Mouse (Mus musculus) liver, embryonic 16.5 days (tissue): Measurements from ENCODE around the gene Vps29. TPM values are rescaled to one million over a fixed set of nuclear protein-coding genes. Genes with fewer than 3 reads are reported as not detected.

Source experiments
- ATAC-seq: fragments of 200-750 bp; cut with Nextera tagmentation; 2 replicates; pipeline ENCODE4 v1.8.0; 2017; ENCODE audit warnings: low read depth, mild to moderate bottlenecking, moderate number of reproducible peaks, moderate library complexity
- H3K27ac ChIP-seq: fragments of 300-500 bp; sonication (generic); 2 replicates; pipeline ENCODE4 v1.5.1; 2014; ENCODE audit warnings: mild to moderate bottlenecking, low read length
- H3K27me3 ChIP-seq: fragments of 300-500 bp; sonication (generic); 2 replicates; pipeline ENCODE4 v1.6.1; 2014; ENCODE audit warnings: low read depth, low read length, mixed read lengths; ENCODE audit not compliant: control insufficient read depth, insufficient read depth
- H3K36me3 ChIP-seq: fragments of 300-500 bp; sonication (generic); 2 replicates; pipeline ENCODE4 v1.6.1; 2014; ENCODE audit warnings: mild to moderate bottlenecking; ENCODE audit not compliant: control insufficient read depth, insufficient read depth
- H3K4me1 ChIP-seq: fragments of 300-500 bp; sonication (generic); 2 replicates; pipeline ENCODE4 v1.6.1; 2014; ENCODE audit warnings: low read depth, low read length, mixed read lengths; ENCODE audit not compliant: control insufficient read depth
- H3K4me2 ChIP-seq: fragments of 300-500 bp; sonication (generic); 2 replicates; pipeline ENCODE4 v1.6.1; 2014; ENCODE audit warnings: low read depth, low read length, mixed read lengths
- H3K4me3 ChIP-seq: fragments of 300-500 bp; sonication (generic); 2 replicates; pipeline ENCODE4 v1.5.1; 2014; ENCODE audit warnings: low read depth, mild to moderate bottlenecking, low read length
- H3K9ac ChIP-seq: fragments of 300-500 bp; sonication (generic); 2 replicates; pipeline ENCODE4 v1.6.1; 2014; ENCODE audit warnings: low read depth, low read length
- H3K9me3 ChIP-seq: fragments of 300-500 bp; sonication (generic); replicated peaks from 2 replicates; pipeline ENCODE4 v1.6.1; 2016; ENCODE audit warnings: low read length; ENCODE audit not compliant: control insufficient read depth
- WGBS: fragments of 180-500 bp; shearing (Covaris S2); extraction: QIAGEN DNeasy Blood & Tissue Kit; methylation state at CpG from one replicate; pipeline ENCODE4 v1.1.7; 2014; ENCODE audit not compliant: insufficient replicate concordance; 5-methylcytosine and 5-hydroxymethylcytosine counted together
- polyA plus RNA-seq: library from polyadenylated mRNA; unstranded; fragments of >200 nt; fragmentation: Nextera tagmentation; extraction: Ambion mirVana; gene quantifications from 2 replicates; pipeline ENCODE4 v1.2.1, GENCODE M21; 2015

The Vps29 gene
- polyA plus RNA-seq, 1 experiment from 2014 or later = 95.1 TPM

- under 1% methylated on average over 57 of the region's 57 CpGs for WGBS
- no peaks in the 10 kb centered on the region for H3K36me3 ChIP-seq
Observed at GRCm38 (mm10) chr5:122354492-122355067, 411 bp downstream of the Vps29 start.

GRCm38 (mm10) chr5:122371591-122372191, 17.5 kb downstream of the Vps29 start, which contains the start of gene Gpn3:
TSS of gene Gpn3 (plus strand) at chr5:122371876.
- ATAC-seq = peak; percentile 39
- peaks cover 11% of the 10 kb centered on the region; the same call in 1 of the 2 replicates for H3K36me3 ChIP-seq
- H3K4me2 ChIP-seq = peak within 1 kb of the TSS; percentile 88
- peak within 1 kb of the TSS; percentile 88 for H3K4me3 ChIP-seq
- peak within 1 kb of the TSS; percentile 86 for H3K9ac ChIP-seq
- H3K4me1 ChIP-seq = peaks cover 22% of the 10 kb centered on the region
- no peaks in the 10 kb centered on the region for H3K27me3 ChIP-seq
- peak within 1 kb of the TSS; percentile 93 for H3K27ac ChIP-seq
- H3K9me3 ChIP-seq = no peaks in the 10 kb centered on the region
- under 1% methylated on average over 32 of the region's 46 CpGs for WGBS

More at GRCm38 (mm10) chr5:122354492-122355067, 411 bp downstream of the Vps29 start:
- Histone ChIP-seq H3K9me3 (no peaks in the 10 kb centered on the region), H3K4me1 (peaks cover 10% of the 10 kb centered on the region), H3K4me2 (peak overlapping the region; percentile 91), H3K27me3 (no peaks in the 10 kb centered on the region), H3K27ac (peak overlapping the region; percentile 78), H3K4me3 (peak overlapping the region; percentile 94), H3K9ac (peak overlapping the region; percentile 93)
- ATAC-seq = peak; percentile 63; the same call in 1 of the 2 replicates

GRCm38 (mm10) chr5:122372192-122372769, 18.1 kb downstream of the Vps29 start, which contains the start of gene Fam216a:
TSS of gene Fam216a (minus strand) at chr5:122372364.
- Histone ChIP-seq H3K9ac (peak within 1 kb of the TSS; percentile 86), H3K27me3 (no peaks in the 10 kb centered on the region), H3K4me1 (peaks cover 22% of the 10 kb centered on the region), H3K4me3 (peak within 1 kb of the TSS; percentile 88), H3K36me3 (peaks cover 9% of the 10 kb centered on the region; the same call in 1 of the 2 replicates), H3K4me2 (peak within 1 kb of the TSS; percentile 88), H3K9me3 (no peaks in the 10 kb centered on the region), H3K27ac (peak within 1 kb of the TSS; percentile 93)
- peak; percentile 95 for ATAC-seq
- WGBS = under 1% methylated on average over 53 of the region's 53 CpGs

- Histone ChIP-seq H3K27ac (peak overlapping the region; percentile 93), H3K9ac (peak overlapping the region; percentile 81), H3K27me3 (no peaks in the 10 kb centered on the region), H3K4me1 (peaks cover 22% of the 10 kb centered on the region), H3K9me3 (no peaks in the 10 kb centered on the region), H3K36me3 (peaks cover 6% of the 10 kb centered on the region; the same call in 1 of the 2 replicates), H3K4me2 (peak overlapping the region; percentile 88), H3K4me3 (peak overlapping the region; percentile 88)
- WGBS = 1% methylated on average over 5 of the region's 5 CpGs
- no peak for ATAC-seq
Observed at GRCm38 (mm10) chr5:122372878-122373277, 18.7 kb downstream of the Vps29 start.

- H3K36me3 ChIP-seq = peaks cover 16% of the 10 kb centered on the region
Observed at GRCm38 (mm10) chr5:122377101-122377833, 23.1 kb downstream of the Vps29 start.

GRCm38 (mm10) chr5:122378171-122378570, 24.0 kb downstream of the Vps29 start:
- H3K36me3 ChIP-seq = peaks cover 18% of the 10 kb centered on the region
- H3K4me3 ChIP-seq = no peak overlapping the region
- H3K27ac ChIP-seq = no peak overlapping the region
- H3K4me2 ChIP-seq = no peak overlapping the region
- ATAC-seq = no peak
- no peak overlapping the region for H3K9ac ChIP-seq
- peaks cover 8% of the 10 kb centered on the region for H3K4me1 ChIP-seq
- 86% methylated on average over 12 of the region's 12 CpGs for WGBS
- no peaks in the 10 kb centered on the region for H3K27me3 ChIP-seq
- no peaks in the 10 kb centered on the region for H3K9me3 ChIP-seq

More at GRCm38 (mm10) chr5:122377101-122377833, 23.1 kb downstream of the Vps29 start:
- Histone ChIP-seq H3K4me1 (peaks cover 12% of the 10 kb centered on the region), H3K27ac (no peak overlapping the region), H3K4me3 (no peak overlapping the region), H3K27me3 (no peaks in the 10 kb centered on the region), H3K4me2 (no peak overlapping the region), H3K9me3 (no peaks in the 10 kb centered on the region), H3K9ac (no peak overlapping the region)
- 75% methylated on average over 4 of the region's 4 CpGs for WGBS
- ATAC-seq = no peak

- Histone ChIP-seq H3K4me1 (no peaks in the 10 kb centered on the region; the same call in 1 of the 2 replicates), H3K27me3 (no peaks in the 10 kb centered on the region), H3K4me3 (no peak overlapping the region), H3K36me3 (peaks cover 18% of the 10 kb centered on the region), H3K27ac (no peak overlapping the region), H3K4me2 (no peak overlapping the region), H3K9me3 (no peaks in the 10 kb centered on the region), H3K9ac (no peak overlapping the region)
- WGBS = 51% methylated on average over 11 of the region's 11 CpGs
- peak; percentile 58 for ATAC-seq
Observed at GRCm38 (mm10) chr5:122379374-122380155, 25.4 kb downstream of the Vps29 start.

- Histone ChIP-seq H3K9ac (no peak overlapping the region), H3K36me3 (no peaks in the 10 kb centered on the region), H3K27me3 (no peaks in the 10 kb centered on the region), H3K4me3 (no peak overlapping the region), H3K4me1 (peaks cover 16% of the 10 kb centered on the region), H3K9me3 (no peaks in the 10 kb centered on the region), H3K27ac (no peak overlapping the region), H3K4me2 (no peak overlapping the region)
- no peak for ATAC-seq
- WGBS = 70% methylated on average over 5 of the region's 5 CpGs
Observed at GRCm38 (mm10) chr5:122390006-122390405, 35.8 kb downstream of the Vps29 start.
